Comparison of ENCODE assay signal across 24 mouse cellular contexts in genomic region chr12:34841196-34841595, GRCm38 (mm10).
"Had no signal": no experiment of that assay in that cellular context is flagged by ENCODE, and none has a peak within 500 bp of the region (broad histone marks: within the 10 kb centered on the region; RNA-seq: fewer than 3 reads in every experiment).

No protein-coding gene starts in this region.

- H3K4me1 ChIP-seq: kidney, embryonic 15.5 days; limb, embryonic 13.5 days; limb, embryonic 15.5 days had no signal

- H3K27me3 ChIP-seq: heart, embryonic 13.5 days; heart, embryonic 15.5 days; kidney, embryonic 15.5 days; limb, embryonic 13.5 days; limb, embryonic 15.5 days had no signal

- H3K4me2 ChIP-seq: heart, embryonic 11.5 days; heart, embryonic 13.5 days; heart, embryonic 15.5 days; hindbrain, embryonic 12.5 days; hindbrain, embryonic 14.5 days; kidney, embryonic 15.5 days; limb, embryonic 13.5 days; limb, embryonic 15.5 days had no signal

- DNase-seq: gastrocnemius, postnatal 14 days; gastrocnemius, postnatal 36 days; heart, adult 11 months; heart, adult 2 months; heart, postnatal 14 days; heart, postnatal 36 days; kidney, adult 11 months; kidney, adult 2 months; kidney, adult 9 months; kidney, postnatal 14 days; kidney, postnatal 36 days; layer of hippocampus, adult 9-11 months; left cerebral cortex, postnatal 4 days had no signal

- H3K9me3 ChIP-seq: heart, embryonic 13.5 days; heart, embryonic 15.5 days; hindbrain, embryonic 12.5 days; kidney, embryonic 15.5 days; limb, embryonic 13.5 days; limb, embryonic 15.5 days had no signal

- H3K9ac ChIP-seq: heart, embryonic 13.5 days; heart, embryonic 15.5 days; hindbrain, embryonic 12.5 days; hindbrain, embryonic 14.5 days; kidney, embryonic 15.5 days; limb, embryonic 13.5 days; limb, embryonic 15.5 days had no signal

- ATAC-seq: hindbrain, embryonic 16.5 days; intestine, embryonic 16.5 days had no signal

- H3K36me3 ChIP-seq: heart, embryonic 13.5 days; heart, embryonic 15.5 days; hindbrain, embryonic 12.5 days; kidney, embryonic 15.5 days; limb, embryonic 13.5 days; limb, embryonic 15.5 days had no signal

- H3K27ac ChIP-seq: heart, adult 2 months; heart, embryonic 13.5 days; heart, embryonic 15.5 days; hindbrain, embryonic 12.5 days; hindbrain, embryonic 14.5 days; kidney, embryonic 15.5 days; kidney, postnatal 0 days; limb, embryonic 13.5 days; limb, embryonic 15.5 days had no signal

- H3K4me3 ChIP-seq: heart, adult 2 months; heart, embryonic 13.5 days; heart, embryonic 15.5 days; hindbrain, embryonic 12.5 days; kidney, embryonic 15.5 days; limb, embryonic 13.5 days; limb, embryonic 15.5 days had no signal
